Mouse (Mus musculus) embryonic facial prominence, embryonic 11.5 days (tissue): ENCODE results near the gene Glis2. TPM values are rescaled to one million over a fixed set of nuclear protein-coding genes. Genes with fewer than 3 reads are reported as not detected.

Experiments used
- polyA plus RNA-seq: library from polyadenylated mRNA; unstranded; fragments of >200 nt; fragmentation: Nextera tagmentation; extraction: Ambion mirVana; gene quantifications from 2 replicates; pipeline ENCODE4 v1.2.1, GENCODE M21; 2014

Glis2 gene
- polyA plus RNA-seq, 1 experiment from 2014 or later = 19.9 TPM

Other genes starting within 250 kb of the Glis2 start
- gene Adcy9, start 174.2 kb upstream of the Glis2 start, polyA plus RNA-seq = 0.67 and 0.75 TPM in 2 replicates
- gene Srl, start 52.9 kb upstream of the Glis2 start, polyA plus RNA-seq = 26.6 and 32.7 TPM in 2 replicates
- gene Tfap4, start 34.9 kb upstream of the Glis2 start, polyA plus RNA-seq = 27.2 and 28.6 TPM in 2 replicates
- 103 and 105 TPM in 2 replicates for gene Pam16, start 30.3 kb downstream of the Glis2 start, polyA plus RNA-seq
- 10.9 and 14.1 TPM in 2 replicates for gene Vasn, start 45.2 kb downstream of the Glis2 start, polyA plus RNA-seq
- 56.9 and 58.3 TPM in 2 replicates for gene Dnaja3, start 45.3 kb downstream of the Glis2 start, polyA plus RNA-seq
- 12.2 and 12.8 TPM in 2 replicates for gene Coro7, start 85.1 kb downstream of the Glis2 start, polyA plus RNA-seq
- gene Nmral1, start 124.6 kb downstream of the Glis2 start, polyA plus RNA-seq = 190 and 192 TPM in 2 replicates
- gene Hmox2, start 131.6 kb downstream of the Glis2 start, polyA plus RNA-seq = 110 and 114 TPM in 2 replicates
- 76.1 and 80.8 TPM in 2 replicates for gene Cdip1, start 195.6 kb downstream of the Glis2 start, polyA plus RNA-seq
- gene 4930562C15Rik, start 240.7 kb downstream of the Glis2 start, polyA plus RNA-seq = 0.28 TPM in 1 of 2 replicates, not detected in the other